Mouse (Mus musculus) lung, adult 2 months (tissue): Measurements from ENCODE around the gene Ift43.

Source experiments
- CTCF ChIP-seq: fragments of 200-500 bp; IDR thresholded peaks from 2 replicates; pipeline ENCODE4 v1.5.1; 2011; ENCODE audit warnings: mild to moderate bottlenecking, low read length, control low read depth; ENCODE audit not compliant: insufficient read depth
- POLR2A ChIP-seq: fragments of 200-500 bp; IDR thresholded peaks from 2 replicates; pipeline ENCODE4 v1.6.1; 2011; ENCODE audit warnings: low read depth, mild to moderate bottlenecking, control low read depth, low read length, borderline replicate concordance; ENCODE audit errors: extremely low read depth

GRCm38 (mm10) chr12:86071432-86071831, 10.9 kb upstream of the Ift43 start:
- TF ChIP-seq POLR2A (no peak), CTCF (no peak)
